Mouse (Mus musculus) hindbrain, embryonic 14.5 days (tissue): ENCODE data around the gene Smg7. TPM values are rescaled to one million over a fixed set of nuclear protein-coding genes. Genes with fewer than 3 reads are reported as not detected.
A peak's percentile ranks its signal among the peaks of the same experiment; 100 is the strongest.
"Not testable (repeated sequence)": the region's sequence is repeated elsewhere in the genome, so short reads cannot be mapped to it uniquely, and the experiment has no call there.

Experiments used
- ATAC-seq: fragments of 200-750 bp; cut with Nextera tagmentation; 2 replicates; pipeline ENCODE4 v1.8.0; 2017; ENCODE audit warnings: moderate number of reproducible peaks, mild to moderate bottlenecking, moderate TSS enrichment, moderate library complexity; ENCODE audit not compliant: low FRiP score
- DNase-seq: peaks from one replicate; pipeline ENCODE4 v3.0.0-alpha.2; 2015; ENCODE audit warnings: low spot score
- H3K27ac ChIP-seq: fragments of 300-500 bp; sonication (generic); 2 replicates; pipeline ENCODE4 v1.5.1; 2014; ENCODE audit warnings: mild to moderate bottlenecking, moderate library complexity
- H3K27me3 ChIP-seq: fragments of 300-500 bp; sonication (generic); 2 replicates; pipeline ENCODE4 v1.6.1; 2014; ENCODE audit warnings: mild to moderate bottlenecking, low read length, mixed read lengths; ENCODE audit not compliant: control insufficient read depth, insufficient read depth
- H3K36me3 ChIP-seq: fragments of 300-500 bp; sonication (generic); replicated peaks from 2 replicates; pipeline ENCODE4 v1.6.1; 2014; ENCODE audit not compliant: control insufficient read depth, insufficient read depth
- H3K4me1 ChIP-seq: fragments of 300-500 bp; sonication (generic); replicated peaks from 2 replicates; pipeline ENCODE4 v1.6.1; 2014; ENCODE audit warnings: antibody characterized with exemption, low read length, mixed read lengths; ENCODE audit not compliant: control insufficient read depth, insufficient read depth
- H3K4me2 ChIP-seq: fragments of 300-500 bp; sonication (generic); replicated peaks from 2 replicates; pipeline ENCODE4 v1.6.1; 2014; ENCODE audit warnings: mild to moderate bottlenecking, moderate library complexity
- H3K4me3 ChIP-seq: fragments of 300-500 bp; sonication (generic); replicated peaks from 2 replicates; pipeline ENCODE4 v1.5.1; 2014; ENCODE audit warnings: mild to moderate bottlenecking, low read length
- H3K9ac ChIP-seq: fragments of 300-500 bp; sonication (generic); 2 replicates; pipeline ENCODE4 v1.6.1; 2014
- H3K9me3 ChIP-seq: fragments of 300-500 bp; sonication (generic); 2 replicates; pipeline ENCODE4 v1.6.1; 2016; ENCODE audit warnings: low read length; ENCODE audit not compliant: control insufficient read depth
- WGBS: fragments of 180-500 bp; shearing (Covaris S2); extraction: QIAGEN DNeasy Blood & Tissue Kit; methylation state at CpG from one replicate; pipeline ENCODE4 v1.1.7; 2014; 5-methylcytosine and 5-hydroxymethylcytosine counted together
- polyA plus RNA-seq: library from polyadenylated mRNA; unstranded; fragments of >200 nt; fragmentation: Nextera tagmentation; extraction: Ambion mirVana; gene quantifications from 2 replicates; pipeline ENCODE4 v1.2.1, GENCODE M21; 2014

Gene Smg7
- polyA plus RNA-seq, 1 experiment from 2014 or later: 39.1 TPM

GRCm38 (mm10) chr1:152913483-152914460 is 11.3 kb upstream of the Smg7 start:
- Histone ChIP-seq H3K4me2 (no peak overlapping the region), H3K4me3 (no peak overlapping the region), H3K9ac (no peak overlapping the region), H3K27ac (no peak overlapping the region), H3K9me3 (no peaks in the 10 kb centered on the region), H3K27me3 (no peaks in the 10 kb centered on the region), H3K4me1 (no peaks in the 10 kb centered on the region), H3K36me3 (no peaks in the 10 kb centered on the region)
- DNase-seq: no peak
- WGBS: 83% methylated on average over 6 of the region's 6 CpGs
- ATAC-seq: no peak

DNA sequence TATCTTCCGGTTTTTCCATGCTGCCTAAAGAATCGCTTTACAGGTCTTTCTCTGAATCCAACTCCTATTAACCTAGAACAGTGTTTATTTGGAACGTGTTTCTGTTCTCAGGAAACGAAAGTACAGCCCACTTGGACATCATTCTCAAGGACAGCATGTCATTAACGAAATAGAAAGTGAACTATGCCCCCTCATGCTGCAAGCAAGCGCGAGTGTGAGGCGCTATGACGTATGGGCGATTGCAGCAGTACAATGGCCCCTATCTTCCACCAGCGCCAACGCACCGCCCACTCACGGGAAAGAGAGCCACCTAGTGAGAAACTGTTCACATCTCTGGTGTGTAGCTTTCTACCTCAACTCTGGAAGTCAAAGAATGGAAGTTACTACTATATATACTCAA is 2.0 kb upstream of the Smg7 start:
- WGBS: under 1% methylated on average over 14 of the region's 14 CpGs
- H3K27me3 ChIP-seq: no peaks in the 10 kb centered on the region
- 0 out of 2 replicates have a peak, but pooled peaks cover 3% of the 10 kb centered on the region for H3K36me3 ChIP-seq
- H3K9ac ChIP-seq: peak overlapping the region; percentile 74; the same call in 1 of the 2 replicates
- ATAC-seq (peak; percentile 36; the same call in 1 of the 2 replicates), DNase-seq (peak; percentile 86)
- peak overlapping the region; percentile 90 for H3K4me3 ChIP-seq
- peak overlapping the region; percentile 100 for H3K27ac ChIP-seq
- peak overlapping the region; percentile 99 for H3K4me2 ChIP-seq
- peaks cover 15% of the 10 kb centered on the region for H3K4me1 ChIP-seq
- no peaks in the 10 kb centered on the region for H3K9me3 ChIP-seq

DNA sequence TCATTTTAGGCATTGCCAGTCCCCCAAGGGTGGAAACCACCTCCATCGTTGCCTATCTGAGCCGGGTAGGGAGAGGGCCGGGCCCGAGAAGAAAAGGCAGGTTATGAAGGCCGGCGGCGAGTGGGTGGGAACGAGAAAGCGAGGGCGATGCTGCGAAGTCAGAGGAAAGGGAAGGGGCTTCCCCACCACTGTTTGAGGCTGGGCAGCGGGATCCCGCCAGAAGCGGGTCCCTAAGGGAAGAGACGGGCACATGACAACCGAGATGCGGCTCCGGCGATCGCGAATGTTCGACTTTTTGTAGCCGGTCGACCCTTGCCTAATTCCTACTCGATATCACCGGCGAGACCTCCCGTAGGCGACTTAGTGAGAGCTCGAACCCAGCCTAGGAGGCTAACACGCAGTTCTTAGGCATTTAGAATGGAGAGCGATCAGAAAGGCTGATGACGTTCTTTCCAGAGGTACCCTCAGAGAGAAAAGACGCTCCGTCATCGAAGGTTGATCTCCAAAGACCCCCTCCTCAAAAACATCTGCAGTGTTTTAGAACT is 1.2 kb upstream of the Smg7 start:
- H3K4me2 ChIP-seq: peak overlapping the region; percentile 99
- H3K36me3 ChIP-seq: 0 out of 2 replicates have a peak, but pooled peaks cover 6% of the 10 kb centered on the region
- DNase-seq (peak; percentile 53), ATAC-seq (peak; percentile 31)
- peak overlapping the region; percentile 100 for H3K27ac ChIP-seq
- H3K4me3 ChIP-seq: peak overlapping the region; percentile 90
- H3K4me1 ChIP-seq: peaks cover 15% of the 10 kb centered on the region
- H3K27me3 ChIP-seq: no peaks in the 10 kb centered on the region
- peak overlapping the region; percentile 74 for H3K9ac ChIP-seq
- no peaks in the 10 kb centered on the region for H3K9me3 ChIP-seq
- under 1% methylated on average over 36 of the region's 36 CpGs for WGBS

GRCm38 (mm10) chr1:152902665-152903516 is 445 bp upstream of the Smg7 start:
- DNase-seq: peak; percentile 96
- Histone ChIP-seq H3K4me3 (peak overlapping the region; percentile 90), H3K4me2 (peak overlapping the region; percentile 99), H3K4me1 (peaks cover 15% of the 10 kb centered on the region), H3K9ac (peak overlapping the region; percentile 87), H3K9me3 (no peaks in the 10 kb centered on the region), H3K27me3 (no peaks in the 10 kb centered on the region), H3K36me3 (0 out of 2 replicates have a peak, but pooled peaks cover 6% of the 10 kb centered on the region), H3K27ac (peak overlapping the region; percentile 100)
- ATAC-seq: peak; percentile 92
- under 1% methylated on average over 57 of the region's 69 CpGs for WGBS

GRCm38 (mm10) chr1:152901419-152901764 is 1.1 kb downstream of the Smg7 start:
- peak overlapping the region; percentile 100 for H3K27ac ChIP-seq
- H3K9ac ChIP-seq: peak overlapping the region; percentile 87
- H3K27me3 ChIP-seq: no peaks in the 10 kb centered on the region
- no peak for DNase-seq
- peaks cover 15% of the 10 kb centered on the region for H3K4me1 ChIP-seq
- no peaks in the 10 kb centered on the region for H3K9me3 ChIP-seq
- peak overlapping the region; percentile 90 for H3K4me3 ChIP-seq
- peak overlapping the region; percentile 67 for H3K4me2 ChIP-seq
- H3K36me3 ChIP-seq: 0 out of 2 replicates have a peak, but pooled peaks cover 6% of the 10 kb centered on the region
- WGBS: 2% methylated on average over 6 of the region's 6 CpGs
- no peak for ATAC-seq

GRCm38 (mm10) chr1:152888086-152888485 is 14.4 kb downstream of the Smg7 start:
- not testable (repeated sequence) for DNase-seq, H3K9me3 ChIP-seq, H3K27ac ChIP-seq, H3K4me2 ChIP-seq, H3K4me3 ChIP-seq, H3K36me3 ChIP-seq, H3K27me3 ChIP-seq, ATAC-seq, H3K9ac ChIP-seq, H3K4me1 ChIP-seq
- WGBS: 86% methylated on average over 3 of the region's 5 CpGs

GRCm38 (mm10) chr1:152871031-152871430 is 31.4 kb downstream of the Smg7 start:
- Histone ChIP-seq H3K27me3 (no peaks in the 10 kb centered on the region), H3K36me3 (peaks cover 30% of the 10 kb centered on the region), H3K4me3 (no peak overlapping the region), H3K27ac (no peak overlapping the region), H3K9me3 (no peaks in the 10 kb centered on the region), H3K4me2 (no peak overlapping the region), H3K4me1 (peaks cover 2% of the 10 kb centered on the region; the same call in 1 of the 2 replicates), H3K9ac (no peak overlapping the region)
- DNase-seq (no peak), ATAC-seq (no peak)
- 84% methylated on average over 3 of the region's 3 CpGs for WGBS

GRCm38 (mm10) chr1:152869901-152870300 is 32.5 kb downstream of the Smg7 start:
- peaks cover 41% of the 10 kb centered on the region for H3K36me3 ChIP-seq
- no peaks in the 10 kb centered on the region for H3K27me3 ChIP-seq
- H3K9ac ChIP-seq: no peak overlapping the region
- H3K9me3 ChIP-seq: no peaks in the 10 kb centered on the region
- ATAC-seq: no peak
- H3K27ac ChIP-seq: no peak overlapping the region
- DNase-seq: no peak
- H3K4me2 ChIP-seq: no peak overlapping the region
- no peak overlapping the region for H3K4me3 ChIP-seq
- 94% methylated on average over 6 of the region's 6 CpGs for WGBS
- peaks cover 2% of the 10 kb centered on the region; the same call in 1 of the 2 replicates for H3K4me1 ChIP-seq
